Mouse (Mus musculus) hindbrain, postnatal 0 days (tissue): ENCODE results near the gene Rufy1. TPM values are rescaled to one million over a fixed set of nuclear protein-coding genes. Genes with fewer than 3 reads are reported as not detected.

Experiments
- ATAC-seq: fragments of 200-750 bp; cut with Nextera tagmentation; 2 replicates; pipeline ENCODE4 v1.8.0; 2017; ENCODE audit warnings: mild to moderate bottlenecking, moderate TSS enrichment, moderate library complexity
- DNase-seq: peaks from one replicate; pipeline ENCODE4 v3.0.0-alpha.2; 2015; ENCODE audit warnings: low spot score
- H3K27ac ChIP-seq: fragments of 300-500 bp; sonication (generic); 2 replicates; pipeline ENCODE4 v1.5.1; 2014; ENCODE audit warnings: mild to moderate bottlenecking
- H3K27me3 ChIP-seq: fragments of 300-500 bp; sonication (generic); 2 replicates; pipeline ENCODE4 v1.6.1; 2014; ENCODE audit warnings: low read length, mixed read lengths; ENCODE audit not compliant: insufficient read depth
- H3K36me3 ChIP-seq: fragments of 300-500 bp; sonication (generic); 2 replicates; pipeline ENCODE4 v1.6.1; 2014; ENCODE audit warnings: low read length, mixed read lengths; ENCODE audit not compliant: insufficient read depth
- H3K4me1 ChIP-seq: fragments of 300-500 bp; sonication (generic); 2 replicates; pipeline ENCODE4 v1.6.1; 2014; ENCODE audit warnings: antibody characterized with exemption, low read length, mixed read lengths; ENCODE audit not compliant: insufficient read depth
- H3K4me2 ChIP-seq: fragments of 300-500 bp; sonication (generic); 2 replicates; pipeline ENCODE4 v1.6.1; 2014; ENCODE audit warnings: low read depth, mild to moderate bottlenecking, low read length, moderate library complexity, mixed read lengths
- H3K4me3 ChIP-seq: fragments of 300-500 bp; sonication (generic); 2 replicates; pipeline ENCODE4 v1.5.1; 2014; ENCODE audit warnings: low read length
- H3K9ac ChIP-seq: fragments of 300-500 bp; sonication (generic); replicated peaks from 2 replicates; pipeline ENCODE4 v1.6.1; 2014; ENCODE audit warnings: mild to moderate bottlenecking, low read length, moderate library complexity, mixed read lengths
- H3K9me3 ChIP-seq: fragments of 300-500 bp; sonication (generic); 2 replicates; pipeline ENCODE4 v1.6.1; 2016; ENCODE audit warnings: low read length, mixed read lengths
- CTCF ChIP-seq: IDR thresholded peaks from 2 replicates; pipeline ENCODE4 v1.5.1; 2016; ENCODE audit warnings: antibody characterized with exemption, control low read depth, low read depth
- WGBS: fragments of 180-500 bp; shearing (Covaris S2); extraction: QIAGEN DNeasy Blood & Tissue Kit; methylation state at CpG from one replicate; pipeline ENCODE4 v1.1.7; 2014; 5-methylcytosine and 5-hydroxymethylcytosine counted together
- polyA plus RNA-seq: library from polyadenylated mRNA; unstranded; fragments of >200 nt; fragmentation: Nextera tagmentation; extraction: Ambion mirVana; gene quantifications from 2 replicates; pipeline ENCODE4 v1.2.1, GENCODE M21; 2015
- total RNA-seq: library from RNA; depleted of rRNA; stranded (reverse); fragments of >200 nt; gene quantifications from 2 replicates; pipeline ENCODE4 v1.2.3, GENCODE M21; 2014

Gene Rufy1
- total and polyA plus RNA-seq, 2 experiments from 2014 or later, result 12.3 to 17.6 TPM

- H3K36me3 ChIP-seq, result peaks cover 26% of the 10 kb centered on the region; the same call in 1 of the 2 replicates
- peaks cover 10% of the 10 kb centered on the region for H3K4me1 ChIP-seq
- no peak overlapping the region for H3K9ac ChIP-seq
- DNase-seq (no peak), ATAC-seq (no peak)
- H3K27me3 ChIP-seq, result no peaks in the 10 kb centered on the region
- H3K4me3 ChIP-seq, result peak overlapping the region; percentile 24
- H3K27ac ChIP-seq, result no peak overlapping the region
- WGBS, result 8% methylated on average over 4 of the region's 4 CpGs
- peak overlapping the region; percentile 53 for H3K4me2 ChIP-seq
- no peak for TF ChIP-seq CTCF
- no peaks in the 10 kb centered on the region for H3K9me3 ChIP-seq
Observed at GRCm38 (mm10) chr11:50381311-50381710, 49.6 kb downstream of the Rufy1 start.

GRCm38 (mm10) chr11:50379023-50379752 is 51.7 kb downstream of the Rufy1 start:
- no peak overlapping the region for H3K27ac ChIP-seq
- no peaks in the 10 kb centered on the region for H3K9me3 ChIP-seq
- TF ChIP-seq CTCF, result no peak
- peak overlapping the region; percentile 91; the same call in 1 of the 2 replicates for H3K9ac ChIP-seq
- peaks cover 17% of the 10 kb centered on the region; the same call in 1 of the 2 replicates for H3K36me3 ChIP-seq
- H3K4me1 ChIP-seq, result peaks cover 11% of the 10 kb centered on the region
- DNase-seq (no peak), ATAC-seq (no peak)
- WGBS, result 64% methylated on average over 12 of the region's 12 CpGs
- H3K4me2 ChIP-seq, result peak overlapping the region; percentile 99
- H3K4me3 ChIP-seq, result peak overlapping the region; percentile 80
- no peaks in the 10 kb centered on the region for H3K27me3 ChIP-seq

- H3K9me3 ChIP-seq, result no peaks in the 10 kb centered on the region
- H3K9ac ChIP-seq, result peak overlapping the region; percentile 91
- peak overlapping the region; percentile 80 for H3K4me3 ChIP-seq
- H3K4me2 ChIP-seq, result peak overlapping the region; percentile 99
- no peaks in the 10 kb centered on the region for H3K27me3 ChIP-seq
- peak; percentile 88 for DNase-seq
- H3K27ac ChIP-seq, result peak overlapping the region; percentile 99
- ATAC-seq, result peak; percentile 82
- H3K36me3 ChIP-seq, result peaks cover 13% of the 10 kb centered on the region; the same call in 1 of the 2 replicates
- peaks cover 11% of the 10 kb centered on the region for H3K4me1 ChIP-seq
- peak; percentile 39; the same call in 1 of the 2 replicates for TF ChIP-seq CTCF
- WGBS, result under 1% methylated on average over 66 of the region's 71 CpGs
Observed at GRCm38 (mm10) chr11:50377892-50378684, 52.8 kb downstream of the Rufy1 start.

- no peak for TF ChIP-seq CTCF
- peak within 1 kb of the TSS; percentile 99 for H3K4me2 ChIP-seq
- no peaks in the 10 kb centered on the region for H3K9me3 ChIP-seq
- H3K9ac ChIP-seq, result peak within 1 kb of the TSS; percentile 91
- H3K27ac ChIP-seq, result peak within 1 kb of the TSS; percentile 99
- no peaks in the 10 kb centered on the region for H3K27me3 ChIP-seq
- under 1% methylated on average over 73 of the region's 76 CpGs for WGBS
- DNase-seq (peak; percentile 99), ATAC-seq (peak; percentile 96)
- peak within 1 kb of the TSS; percentile 80 for H3K4me3 ChIP-seq
- H3K4me1 ChIP-seq, result peaks cover 11% of the 10 kb centered on the region
- H3K36me3 ChIP-seq, result peaks cover 5% of the 10 kb centered on the region; the same call in 1 of the 2 replicates
Observed at GRCm38 (mm10) chr11:50376911-50377891, 53.7 kb downstream of the Rufy1 start, which contains the start of gene Hnrnph1. TSS of gene Hnrnph1 (plus strand) at chr11:50376990.

- WGBS, result 23% methylated on average over 10 of the region's 10 CpGs
- H3K4me1 ChIP-seq, result peaks cover 11% of the 10 kb centered on the region
- H3K4me3 ChIP-seq, result peak overlapping the region; percentile 80
- ATAC-seq, result no peak
- no peak for TF ChIP-seq CTCF
- peak overlapping the region; percentile 91 for H3K9ac ChIP-seq
- H3K36me3 ChIP-seq, result peaks cover 5% of the 10 kb centered on the region; the same call in 1 of the 2 replicates
- H3K27me3 ChIP-seq, result no peaks in the 10 kb centered on the region
- peak overlapping the region; percentile 99 for H3K4me2 ChIP-seq
- H3K27ac ChIP-seq, result peak overlapping the region; percentile 99
- H3K9me3 ChIP-seq, result no peaks in the 10 kb centered on the region
- DNase-seq, result no peak
Observed at GRCm38 (mm10) chr11:50376156-50376790, 54.7 kb downstream of the Rufy1 start.
